Mouse (Mus musculus): Measurements from ENCODE around the gene Olfr518.

The Olfr518 gene

DNA sequence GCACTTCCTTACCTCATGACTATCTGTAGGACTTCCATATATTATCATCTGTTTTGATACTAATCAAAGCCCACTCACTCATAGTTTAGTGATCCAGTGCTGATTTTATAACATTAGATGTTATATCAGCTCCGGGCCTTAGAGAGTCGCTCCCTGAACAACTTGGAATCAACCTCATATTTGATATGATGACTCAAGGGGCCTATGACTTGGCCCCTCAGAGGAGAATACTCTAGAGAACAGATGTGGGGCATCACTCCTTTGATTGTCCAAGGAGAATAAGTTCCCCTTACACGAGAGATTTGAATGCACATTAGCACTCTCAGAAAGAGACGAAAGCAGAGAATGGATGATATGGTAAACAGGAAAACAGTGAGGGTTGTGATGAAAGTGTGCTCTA, at the start of gene Olfr518:
Gene Olfr518 (minus strand): TSS at position 101 of the 400 bp plus-strand sequence.
- DNase-seq, result no peak

DNA sequence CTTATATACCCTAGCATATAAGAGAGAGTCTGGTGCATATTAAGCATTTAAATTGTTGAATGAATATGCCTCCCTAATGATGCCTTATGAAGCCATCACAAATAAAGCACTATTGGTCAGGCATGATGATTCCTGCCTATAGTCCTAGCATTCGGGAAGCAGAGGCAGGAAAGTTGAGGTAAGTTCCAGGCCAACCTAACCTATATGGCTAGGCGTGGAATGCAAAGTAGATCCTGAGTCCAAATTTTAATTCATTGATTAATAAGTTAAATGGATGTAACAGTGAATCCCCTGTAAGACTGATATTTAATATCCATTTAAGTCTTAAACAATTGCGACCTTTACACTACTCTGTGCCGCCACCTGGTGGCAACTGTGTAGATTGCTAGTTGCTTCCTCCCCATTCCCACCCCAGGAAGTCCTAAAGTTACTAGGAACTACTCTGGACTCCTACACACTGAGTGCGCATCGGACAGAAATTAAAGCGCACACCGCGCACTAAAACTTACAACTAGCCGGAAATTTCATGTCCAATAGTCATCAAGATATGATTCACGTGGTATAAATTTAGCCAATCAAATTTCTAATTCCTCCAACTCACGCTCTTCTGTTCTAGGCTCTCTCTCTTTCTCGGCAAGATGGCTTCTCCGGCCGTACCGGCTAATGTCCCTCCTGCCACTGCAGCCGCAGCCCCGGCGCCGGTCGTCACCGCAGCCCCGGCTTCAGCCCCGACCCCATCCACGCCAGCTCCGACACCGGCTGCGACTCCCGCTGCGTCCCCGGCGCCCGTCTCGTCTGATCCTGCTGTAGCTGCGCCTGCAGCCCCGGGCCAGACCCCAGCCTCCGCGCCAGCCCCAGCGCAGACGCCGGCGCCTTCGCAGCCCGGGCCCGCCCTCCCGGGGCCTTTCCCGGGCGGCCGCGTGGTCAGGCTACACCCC, 49.3 kb upstream of the Olfr518 start, which contains the start of gene Eif3f:
Gene Eif3f (plus strand): TSS at position 624 of the 938 bp plus-strand sequence.
- DNase-seq, result peak; percentile 92

DNA sequence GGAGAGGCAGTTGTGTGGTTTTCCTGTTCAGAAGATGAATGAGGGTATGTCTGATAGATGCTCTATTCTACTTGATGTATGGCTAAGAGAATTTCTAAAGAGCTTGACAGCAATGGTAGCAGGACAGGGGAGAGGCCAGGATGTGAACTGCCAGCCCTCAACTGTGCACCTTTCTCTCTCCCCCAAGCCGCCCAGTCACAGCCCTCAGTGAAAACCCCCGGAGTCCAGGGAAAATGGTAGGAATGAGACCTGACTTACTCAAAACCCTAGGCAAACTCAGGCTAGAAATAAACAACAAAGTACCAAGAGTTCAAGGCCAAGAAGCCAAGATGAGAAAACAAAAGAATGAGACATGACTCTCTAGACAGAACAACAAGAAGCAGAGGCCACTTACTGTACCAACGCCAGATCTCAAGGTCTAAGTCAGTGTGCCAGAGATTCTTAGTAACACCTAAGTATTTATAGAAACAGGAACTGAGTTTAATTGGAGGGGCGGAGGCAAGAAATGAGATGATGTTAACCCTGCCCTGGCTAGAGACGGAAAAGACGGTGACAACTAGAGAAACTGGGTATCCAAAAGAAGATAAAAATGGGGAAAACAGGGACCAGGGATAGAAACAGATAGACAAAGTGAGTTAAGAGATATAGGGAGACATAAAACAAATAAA, 45.1 kb upstream of the Olfr518 start, which contains the start of gene Nlrp10:
Gene Nlrp10 (minus strand): TSS at position 453 of the 668 bp plus-strand sequence.
- no peak for DNase-seq

- no peak for DNase-seq
Measured at GRCm38 (mm10) chr7:108928280-108929188, 43.7 kb upstream of the Olfr518 start.

DNA sequence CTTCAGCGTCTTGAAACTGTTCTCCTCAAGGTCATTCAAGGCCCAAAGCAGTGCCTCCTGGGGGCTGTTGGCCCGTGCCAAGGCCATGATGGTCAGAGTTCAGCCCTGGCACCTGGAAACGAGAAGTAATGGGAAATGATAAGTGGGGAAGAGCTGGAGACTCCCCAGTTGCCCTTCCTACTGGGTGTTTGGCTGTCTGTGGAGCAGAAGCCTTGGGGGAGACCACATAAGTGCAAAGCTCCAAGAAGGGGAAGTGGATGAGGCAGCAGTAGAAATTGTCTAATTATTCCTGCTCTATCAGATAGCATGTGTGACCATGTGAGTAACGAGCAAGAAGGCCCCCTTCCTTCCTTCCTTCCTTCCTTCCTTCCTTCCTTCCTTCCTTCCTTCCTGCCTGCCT, 42.2 kb upstream of the Olfr518 start:
- no peak for DNase-seq

DNA sequence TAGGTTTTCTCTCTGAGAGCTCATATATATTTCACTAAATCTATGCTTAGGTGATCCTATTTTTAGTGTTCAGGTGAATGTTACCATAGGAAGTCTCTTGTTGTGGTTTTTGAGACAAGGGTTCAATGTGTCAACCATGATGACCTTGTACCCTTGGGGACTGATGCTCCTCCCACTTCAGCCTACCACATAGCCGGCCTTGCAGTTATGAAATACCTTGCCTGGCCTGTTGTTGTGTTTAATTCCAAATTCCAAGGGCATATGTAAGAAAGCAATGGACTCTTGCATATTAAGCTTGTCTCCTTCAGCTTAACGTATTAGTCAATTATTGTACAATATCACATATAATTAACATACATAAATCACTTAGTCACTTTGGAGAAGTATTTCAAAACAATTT, 19.2 kb upstream of the Olfr518 start:
- no peak for DNase-seq

DNA sequence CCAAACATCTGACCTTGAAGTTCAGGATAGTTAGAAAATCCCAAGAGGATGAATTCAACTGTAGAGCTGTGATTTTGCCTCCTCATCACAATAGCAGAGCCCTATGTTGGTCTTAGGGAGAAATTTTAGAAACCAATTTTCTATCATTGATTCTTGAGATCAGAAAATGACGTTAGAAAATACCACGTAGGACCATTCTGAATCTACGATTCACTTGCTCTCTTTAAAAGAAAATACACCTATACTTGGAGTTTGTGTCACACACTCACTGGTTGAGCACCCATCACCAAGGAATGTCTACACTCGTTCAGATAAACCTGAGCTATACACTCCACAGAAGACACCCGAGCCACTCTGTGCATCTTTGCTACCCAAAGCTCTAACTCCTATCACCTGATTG, 9.5 kb upstream of the Olfr518 start, which contains the start of gene Olfr519:
Gene Olfr519 (minus strand): TSS at position 101 of the 400 bp plus-strand sequence.
- no peak for DNase-seq

- DNase-seq, result no peak
Measured at GRCm38 (mm10) chr7:108872279-108872678, 12.5 kb downstream of the Olfr518 start, which contains the start of gene Olfr517. Olfr517 (minus strand) TSS chr7:108872379.

- DNase-seq, result no peak
Measured at GRCm38 (mm10) chr7:108850429-108850828, 34.4 kb downstream of the Olfr518 start, which contains the start of gene Olfr516. Olfr516 (minus strand) TSS chr7:108850529.
